Mouse (Mus musculus) E14TG2a.4 (cell line): Measurements from ENCODE around the gene D330020A13Rik.

Experiments used
- CTCF ChIP-seq: conservative IDR thresholded peaks from 2 replicates; pipeline ENCODE4 v1.5.1; 2014; ENCODE audit warnings: low read length
- NANOG ChIP-seq: IDR thresholded peaks from 2 replicates; pipeline ENCODE4 v1.6.1; 2014; ENCODE audit warnings: borderline replicate concordance, low read length, mixed read lengths
- POU5F1 ChIP-seq: IDR thresholded peaks from 2 replicates; pipeline ENCODE4 v1.6.1; 2014; ENCODE audit warnings: low read length, borderline replicate concordance

- TF ChIP-seq CTCF = no peak
- TF ChIP-seq POU5F1 = no peak
- no peak for TF ChIP-seq NANOG
Observed at GRCm38 (mm10) chr6:120274887-120275286, 19.3 kb upstream of the D330020A13Rik start.
